Mouse (Mus musculus): ENCODE results near the gene Exosc9.
A peak's percentile ranks its signal among the peaks of the same experiment; 100 is the strongest.
"Not testable (repeated sequence)": the region's sequence is repeated elsewhere in the genome, so short reads cannot be mapped to it uniquely, and the experiment has no call there.

The Exosc9 gene

DNA sequence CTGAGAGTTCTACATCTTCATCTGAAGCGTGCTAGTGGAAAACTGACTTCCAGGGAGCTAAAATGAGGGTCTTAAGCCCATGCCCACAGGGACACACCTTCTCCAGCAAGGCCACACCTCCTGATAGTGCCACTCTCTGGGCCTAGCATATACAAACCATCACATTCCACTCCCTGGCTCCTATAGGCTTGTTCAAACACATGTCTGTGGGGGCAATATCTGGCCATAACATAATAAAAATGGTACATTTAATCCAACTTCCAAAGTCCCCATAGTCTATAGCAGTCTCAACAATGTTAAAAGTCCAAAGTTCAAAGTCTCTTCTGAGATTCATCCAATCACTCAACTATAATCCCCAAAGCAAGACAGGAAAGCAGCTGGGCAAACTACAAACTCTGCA lies 5.2 kb downstream of the Exosc9 start:
- no peak for DNase-seq

DNA sequence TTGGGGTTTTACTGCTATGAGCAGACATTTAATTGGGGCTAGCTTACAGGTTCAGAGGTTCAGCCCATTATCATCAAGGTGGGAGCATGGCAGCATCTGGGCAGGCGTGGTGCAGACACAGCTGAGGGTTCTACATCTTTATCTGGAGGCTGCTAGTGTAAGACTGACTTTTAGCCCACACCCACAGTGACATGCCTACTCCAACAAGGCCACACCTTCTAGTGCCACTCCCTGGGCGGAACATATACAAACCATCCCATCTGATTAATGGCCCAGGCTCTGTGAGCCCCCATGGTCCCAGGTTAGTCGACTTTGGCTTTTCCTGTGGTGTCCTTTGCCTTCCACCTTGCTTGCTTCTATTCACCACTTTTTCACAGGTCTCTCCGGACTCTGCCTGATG lies 7.2 kb downstream of the Exosc9 start:
- no peak for DNase-seq

DNA sequence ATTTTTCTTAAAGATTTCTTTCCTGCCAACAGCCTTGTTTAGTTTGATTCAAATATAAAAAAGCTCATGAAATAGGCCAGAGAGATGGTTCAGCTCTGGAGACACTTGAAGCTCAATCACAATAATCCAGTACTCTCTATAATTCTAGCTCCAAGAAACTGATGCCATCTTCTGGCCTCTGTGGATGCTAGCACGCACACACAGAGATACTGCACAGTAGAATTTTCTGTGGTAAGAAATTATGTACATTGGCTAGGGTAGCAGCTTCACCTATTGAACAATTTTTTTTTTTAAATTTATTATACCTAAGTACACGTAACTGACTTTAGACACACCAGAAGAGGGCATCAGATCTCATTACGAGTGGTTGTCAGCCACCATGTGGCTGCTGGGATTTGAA lies 11.3 kb downstream of the Exosc9 start:
- DNase-seq: no peak

DNA sequence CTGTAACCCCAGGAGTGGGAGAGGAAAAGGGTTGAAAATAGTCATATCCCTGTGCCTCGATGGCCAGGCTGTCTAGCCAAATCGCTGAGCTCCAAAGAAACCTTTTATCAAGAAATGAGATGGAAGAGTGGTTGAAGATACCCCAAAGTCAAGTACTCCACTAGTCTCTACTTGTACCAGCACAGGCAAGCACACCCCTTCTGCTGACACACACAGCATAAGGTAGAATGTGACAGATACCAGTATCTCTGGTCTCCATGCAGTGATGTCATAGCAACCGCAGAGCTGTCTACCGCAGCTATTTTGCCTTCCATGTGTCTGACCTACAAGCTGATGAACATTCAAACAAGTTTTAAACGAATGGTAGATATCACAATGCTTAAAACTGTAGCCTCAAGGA lies 17.4 kb downstream of the Exosc9 start:
- DNase-seq: no peak

DNA sequence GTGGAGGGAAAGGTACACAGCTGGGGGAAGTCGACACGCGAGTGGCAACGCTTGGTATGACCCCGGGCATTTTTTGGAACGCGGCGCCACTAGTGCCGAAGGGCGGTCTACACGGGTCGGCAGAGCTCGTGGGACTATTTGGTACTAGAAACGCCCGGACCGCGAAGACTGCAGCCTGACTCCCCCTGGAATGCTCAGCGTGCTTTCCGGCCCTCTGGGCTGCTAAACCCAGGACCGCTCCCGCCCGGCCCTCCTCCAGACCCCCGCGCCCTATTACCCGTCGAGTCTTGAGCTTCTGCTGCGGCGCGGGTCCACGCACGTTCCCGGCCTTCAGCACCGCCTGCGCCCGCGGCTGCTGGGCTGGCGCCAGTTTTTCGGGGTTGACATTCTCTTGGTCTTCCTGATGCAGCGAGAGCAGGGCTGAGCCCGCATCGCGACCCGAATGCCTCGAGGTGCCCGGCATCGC lies 19.0 kb downstream of the Exosc9 start:
- no peak for DNase-seq

DNA sequence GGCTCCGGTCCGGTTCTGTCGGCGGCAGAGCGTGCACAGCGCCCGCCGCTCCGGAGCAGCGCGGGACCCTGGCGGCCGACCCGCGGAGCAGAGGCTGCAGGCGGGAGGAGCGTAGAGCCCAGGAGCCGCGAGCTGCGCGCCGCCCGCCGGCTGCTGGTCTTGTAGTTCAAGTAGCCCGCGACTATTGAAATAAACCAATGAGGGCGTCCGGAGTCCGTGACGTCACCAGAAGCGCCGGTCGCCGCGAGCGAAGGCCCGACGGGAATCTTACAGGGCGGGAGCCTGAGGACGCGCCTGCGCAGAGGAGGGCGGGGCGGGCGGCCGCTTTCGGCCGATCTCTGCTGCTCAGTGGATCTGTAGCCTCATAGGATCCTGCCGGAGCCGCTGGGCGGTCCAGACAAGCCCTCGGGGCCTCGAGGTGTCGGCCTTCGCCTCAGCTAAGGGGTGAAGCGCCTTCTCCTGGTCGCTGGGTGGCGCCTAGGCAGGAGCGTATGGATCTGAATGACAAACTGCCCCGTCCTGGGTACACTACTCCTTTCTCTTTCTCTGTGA lies 19.5 kb downstream of the Exosc9 start, which contains the start of gene Ccna2:
Gene Ccna2, minus strand, starts transcription at position 324 of the 552 bp plus-strand sequence.
- DNase-seq: peak; percentile 98 to 99

DNA sequence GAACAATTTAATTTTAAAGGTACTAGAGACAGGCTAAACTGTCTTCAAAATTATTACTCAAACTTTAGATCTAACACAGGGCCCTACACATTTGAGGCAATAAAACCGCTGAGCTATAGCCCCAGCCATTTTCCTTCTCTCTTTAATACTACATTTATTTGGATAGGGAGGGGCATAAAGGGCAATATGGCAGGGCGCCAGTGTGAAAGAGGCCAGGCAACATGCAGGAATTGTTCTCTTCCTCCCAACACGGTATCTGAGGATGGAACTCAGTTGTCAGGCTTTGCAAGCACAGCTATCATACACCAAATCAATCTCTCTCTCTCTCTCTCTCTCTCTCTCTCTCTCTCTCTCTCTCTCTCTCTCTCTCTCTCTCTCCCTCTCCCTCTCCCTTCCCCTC lies 46.4 kb downstream of the Exosc9 start:
- DNase-seq: no peak

DNA sequence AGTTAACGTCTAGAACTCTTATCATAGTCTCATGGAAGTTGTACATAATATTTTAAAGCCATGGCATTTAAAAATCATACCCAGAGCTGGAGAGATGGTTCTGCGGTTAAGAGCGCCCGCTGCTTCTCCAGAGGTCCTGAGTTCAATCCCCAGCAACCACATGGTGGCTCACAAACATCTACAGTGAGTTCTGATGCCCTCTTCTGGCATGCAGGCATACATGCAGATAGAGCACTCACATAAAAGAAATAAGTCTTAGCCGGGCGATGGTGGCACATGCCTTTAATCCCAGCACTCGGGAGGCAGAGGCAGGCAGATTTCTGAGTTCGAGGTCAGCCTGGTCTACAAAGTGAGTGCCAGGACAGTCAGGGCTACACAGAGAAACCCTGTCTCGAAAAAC lies 47.4 kb downstream of the Exosc9 start:
- DNase-seq: not testable (repeated sequence)

DNA sequence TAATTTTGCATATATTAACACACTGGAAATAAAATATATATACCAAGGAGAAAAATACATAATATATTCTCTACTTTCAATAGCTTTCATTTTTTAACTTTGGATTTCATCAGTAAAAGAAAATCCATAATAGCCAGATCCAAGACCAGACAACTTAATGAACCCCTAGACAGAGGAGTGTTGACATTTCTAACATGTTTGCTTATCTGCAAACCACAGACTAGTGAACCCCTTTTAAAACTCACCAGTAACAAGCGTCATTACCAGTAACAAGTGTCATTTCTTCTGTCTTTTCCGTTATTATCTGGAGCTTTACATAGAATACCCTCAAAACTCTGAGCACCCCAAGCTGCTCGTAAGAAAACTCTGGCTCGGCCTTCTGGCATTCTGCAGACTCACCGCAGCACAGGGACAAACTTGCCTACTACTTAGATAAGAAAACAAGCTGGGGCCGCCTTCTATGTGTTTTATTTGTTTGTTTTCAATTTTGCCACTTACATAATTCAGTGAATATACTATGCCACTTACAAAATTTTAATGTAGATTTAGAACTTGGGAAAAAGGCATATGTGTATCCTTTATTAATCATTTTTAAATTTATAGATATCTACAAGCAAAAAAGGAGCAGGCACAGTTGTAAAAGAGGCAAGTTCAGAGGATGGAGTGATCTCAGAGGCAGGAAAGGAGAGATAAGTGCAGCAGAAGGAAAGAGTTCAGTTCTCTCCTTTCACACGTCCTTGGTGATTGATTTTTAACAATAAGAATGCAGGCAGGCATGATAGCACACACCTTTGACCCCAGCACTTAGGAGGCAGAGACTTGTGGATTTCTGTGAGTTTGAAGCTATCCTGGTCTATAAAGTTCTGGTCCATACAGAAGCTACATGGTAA lies 53.7 kb downstream of the Exosc9 start:
- DNase-seq: no peak

DNA sequence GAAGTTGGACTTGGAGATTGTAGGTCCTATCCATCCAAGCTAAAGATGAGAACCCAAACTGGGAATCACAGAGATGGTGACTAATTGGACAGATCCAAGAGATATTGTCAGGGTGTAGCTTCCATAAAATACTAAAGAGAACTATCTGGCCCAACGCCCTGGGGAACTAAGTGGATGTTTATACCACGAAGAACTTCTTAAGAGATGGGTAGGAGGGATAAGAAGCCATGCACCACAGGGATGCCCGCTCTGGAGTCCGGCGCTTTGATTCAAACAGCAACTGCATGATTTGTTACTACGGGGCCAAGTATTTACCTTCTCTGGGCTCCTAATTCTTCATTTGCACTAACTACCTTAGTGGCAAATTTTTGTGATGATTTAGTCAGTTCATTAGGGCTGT lies 60.3 kb downstream of the Exosc9 start:
- no peak for DNase-seq

DNA sequence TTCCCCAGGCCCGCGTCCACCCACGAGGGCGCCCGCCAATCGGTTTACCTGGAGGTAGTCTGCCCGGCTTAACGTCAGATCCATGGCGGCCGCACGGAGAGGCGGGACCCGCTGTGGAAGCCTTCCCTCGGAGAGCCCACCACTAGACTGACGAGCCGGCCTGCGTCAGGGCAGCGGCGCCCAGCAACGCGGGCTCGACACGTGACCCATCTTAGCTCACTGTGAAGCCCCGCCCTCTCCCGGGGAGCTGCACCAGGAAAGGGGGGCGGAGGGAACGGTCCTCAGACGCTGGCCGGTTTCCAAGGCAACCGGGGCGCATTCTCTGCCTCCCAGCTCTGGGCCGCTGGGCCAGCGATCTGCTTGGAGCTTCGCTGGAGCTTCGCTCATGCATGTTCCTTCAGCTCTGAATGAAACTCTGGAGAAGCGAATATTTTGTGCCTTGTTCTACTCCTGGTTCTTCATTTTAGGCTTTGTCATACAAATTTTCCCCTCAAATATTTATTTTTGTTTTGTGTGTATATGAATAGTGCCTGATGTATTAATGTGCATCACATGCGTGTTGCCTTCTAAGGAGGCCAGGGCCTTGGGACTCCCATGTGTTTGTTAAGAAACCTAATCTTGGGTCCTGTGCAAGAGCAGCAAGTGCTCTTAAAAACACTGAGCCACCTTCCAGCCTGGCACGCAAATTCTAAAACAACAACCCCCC lies 60.9 kb downstream of the Exosc9 start, which contains the start of gene Bbs7:
Gene Bbs7, minus strand, starts transcription at position 276 of the 706 bp plus-strand sequence.
- peak; percentile 91 to 95 for DNase-seq

DNA sequence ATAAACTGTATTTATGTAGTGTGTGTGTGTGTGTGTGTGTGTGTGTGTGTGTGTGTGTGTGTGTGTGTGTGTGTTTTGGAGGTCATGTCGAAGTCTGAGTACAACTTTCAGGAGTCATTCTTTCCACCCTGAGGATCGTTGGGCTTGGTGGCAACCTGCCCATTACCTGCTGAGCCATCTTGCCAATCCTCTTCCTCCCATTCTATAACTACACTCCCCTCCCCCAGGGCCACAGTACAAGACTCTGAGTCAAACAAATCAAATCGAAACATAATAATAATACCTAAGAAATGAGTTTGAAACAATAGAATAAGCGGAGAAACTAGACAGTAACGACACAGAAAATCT lies 61.5 kb downstream of the Exosc9 start:
- peak in 1 of 2 experiments; percentile 8 for DNase-seq

Measured in lung, adult 18-20 months (tissue).